Mouse (Mus musculus) lung, embryonic 15.5 days (tissue): ENCODE data around the gene Ip6k1. TPM values are rescaled to one million over a fixed set of nuclear protein-coding genes. Genes with fewer than 3 reads are reported as not detected.

Experiments
- ATAC-seq: fragments of 200-750 bp; cut with Nextera tagmentation; 2 replicates; pipeline ENCODE4 v1.8.0; 2017; ENCODE audit warnings: moderate number of reproducible peaks, borderline replicate concordance; ENCODE audit not compliant: low FRiP score, low TSS enrichment; ENCODE audit errors: extremely low read depth
- H3K27ac ChIP-seq: fragments of 300-500 bp; sonication (generic); 2 replicates; pipeline ENCODE4 v1.5.1; 2015; ENCODE audit warnings: moderate library complexity, mild to moderate bottlenecking, inconsistent platforms
- H3K27me3 ChIP-seq: fragments of 300-500 bp; sonication (generic); 2 replicates; pipeline ENCODE4 v1.6.1; 2015; ENCODE audit warnings: inconsistent platforms
- H3K36me3 ChIP-seq: fragments of 300-500 bp; sonication (generic); 2 replicates; pipeline ENCODE4 v1.6.1; 2015; ENCODE audit warnings: inconsistent platforms
- H3K4me1 ChIP-seq: fragments of 300-500 bp; sonication (generic); 2 replicates; pipeline ENCODE4 v1.6.1; 2015; ENCODE audit warnings: inconsistent platforms
- H3K4me2 ChIP-seq: fragments of 300-500 bp; sonication (generic); 2 replicates; pipeline ENCODE4 v1.6.1; 2015; ENCODE audit warnings: inconsistent platforms, mild to moderate bottlenecking, moderate library complexity
- H3K4me3 ChIP-seq: fragments of 300-500 bp; sonication (generic); 2 replicates; pipeline ENCODE4 v1.5.1; 2015; ENCODE audit warnings: mild to moderate bottlenecking, inconsistent platforms
- H3K9ac ChIP-seq: fragments of 300-500 bp; sonication (generic); 2 replicates; pipeline ENCODE4 v1.6.1; 2015; ENCODE audit warnings: inconsistent platforms
- H3K9me3 ChIP-seq: fragments of 300-500 bp; sonication (generic); 2 replicates; pipeline ENCODE4 v1.6.1; 2016; ENCODE audit warnings: inconsistent platforms
- WGBS: fragments of 180-500 bp; shearing (Covaris S2); methylation state at CpG from one replicate; pipeline ENCODE4 v1.1.7; 2015; 5-methylcytosine and 5-hydroxymethylcytosine counted together
- polyA plus RNA-seq: library from polyadenylated mRNA; unstranded; fragments of >200 nt; fragmentation: Nextera tagmentation; extraction: Ambion mirVana; gene quantifications from 2 replicates; pipeline ENCODE4 v1.2.1, GENCODE M21; 2015

Ip6k1 gene
- polyA plus RNA-seq, 1 experiment from 2014 or later, result 53.7 TPM

GRCm38 (mm10) chr9:108046582-108046981 lies 44.3 kb downstream of the Ip6k1 start:
- H3K4me2 ChIP-seq, result no peak overlapping the region
- WGBS, result 91% methylated on average over 4 of the region's 4 CpGs
- no peak overlapping the region for H3K4me3 ChIP-seq
- no peaks in the 10 kb centered on the region for H3K9me3 ChIP-seq
- H3K4me1 ChIP-seq, result peaks cover 23% of the 10 kb centered on the region
- no peak for ATAC-seq
- H3K27me3 ChIP-seq, result no peaks in the 10 kb centered on the region
- H3K9ac ChIP-seq, result no peak overlapping the region
- no peak overlapping the region for H3K27ac ChIP-seq
- peaks cover 54% of the 10 kb centered on the region for H3K36me3 ChIP-seq

- Histone ChIP-seq H3K4me1 (peaks cover 28% of the 10 kb centered on the region), H3K27ac (peak overlapping the region; percentile 62), H3K4me2 (peak overlapping the region; percentile 88), H3K36me3 (peaks cover 43% of the 10 kb centered on the region), H3K4me3 (peak overlapping the region; percentile 70), H3K27me3 (no peaks in the 10 kb centered on the region), H3K9ac (peak overlapping the region; percentile 45), H3K9me3 (no peaks in the 10 kb centered on the region)
- no peak for ATAC-seq
- 42% methylated on average over 17 of the region's 17 CpGs for WGBS
Measured at GRCm38 (mm10) chr9:108047601-108048565, 45.6 kb downstream of the Ip6k1 start.

GRCm38 (mm10) chr9:108048566-108048955 lies 46.3 kb downstream of the Ip6k1 start:
- Histone ChIP-seq H3K36me3 (peaks cover 38% of the 10 kb centered on the region), H3K9ac (peak overlapping the region; percentile 45), H3K4me3 (peak overlapping the region; percentile 70), H3K9me3 (no peaks in the 10 kb centered on the region), H3K27ac (peak overlapping the region; percentile 62), H3K4me2 (peak overlapping the region; percentile 88), H3K27me3 (no peaks in the 10 kb centered on the region), H3K4me1 (peaks cover 34% of the 10 kb centered on the region)
- peak; percentile 50 for ATAC-seq
- 2% methylated on average over 19 of the region's 19 CpGs for WGBS

- ATAC-seq, result peak; percentile 94
- Histone ChIP-seq H3K27ac (peak within 1 kb of the TSS; percentile 62), H3K9ac (peak within 1 kb of the TSS; percentile 79), H3K4me3 (peak within 1 kb of the TSS; percentile 70), H3K4me1 (peaks cover 36% of the 10 kb centered on the region), H3K27me3 (no peaks in the 10 kb centered on the region), H3K4me2 (peak within 1 kb of the TSS; percentile 88), H3K9me3 (no peaks in the 10 kb centered on the region), H3K36me3 (peaks cover 40% of the 10 kb centered on the region)
- 1% methylated on average over 36 of the region's 39 CpGs for WGBS
Measured at GRCm38 (mm10) chr9:108049016-108049455, 46.7 kb downstream of the Ip6k1 start, which contains the start of gene Gmppb. TSS of gene Gmppb (plus strand) at chr9:108049242.

GRCm38 (mm10) chr9:108049561-108050251 lies 47.4 kb downstream of the Ip6k1 start:
- ATAC-seq, result no peak; the same call in 1 of the 2 replicates
- H3K36me3 ChIP-seq, result peaks cover 40% of the 10 kb centered on the region
- 41% methylated on average over 15 of the region's 15 CpGs for WGBS

GRCm38 (mm10) chr9:108051184-108051930 lies 49.1 kb downstream of the Ip6k1 start:
- Histone ChIP-seq H3K4me1 (peaks cover 36% of the 10 kb centered on the region), H3K27me3 (no peaks in the 10 kb centered on the region), H3K9me3 (no peaks in the 10 kb centered on the region), H3K9ac (no peak overlapping the region), H3K27ac (no peak overlapping the region), H3K4me2 (no peak overlapping the region), H3K4me3 (no peak overlapping the region), H3K36me3 (peaks cover 31% of the 10 kb centered on the region)
- 93% methylated on average over 15 of the region's 15 CpGs for WGBS
- ATAC-seq, result no peak

More at GRCm38 (mm10) chr9:108049561-108050251, 47.4 kb downstream of the Ip6k1 start:
- peak overlapping the region; percentile 70 for H3K4me3 ChIP-seq
- peak overlapping the region; percentile 88 for H3K4me2 ChIP-seq
- H3K27ac ChIP-seq, result peak overlapping the region; percentile 44; the same call in 1 of the 2 replicates
- no peaks in the 10 kb centered on the region for H3K27me3 ChIP-seq
- no peaks in the 10 kb centered on the region for H3K9me3 ChIP-seq
- H3K9ac ChIP-seq, result peak overlapping the region; percentile 79
- H3K4me1 ChIP-seq, result peaks cover 36% of the 10 kb centered on the region

GRCm38 (mm10) chr9:108051931-108052220 lies 49.6 kb downstream of the Ip6k1 start:
- Histone ChIP-seq H3K36me3 (peaks cover 27% of the 10 kb centered on the region), H3K27ac (no peak overlapping the region), H3K27me3 (no peaks in the 10 kb centered on the region), H3K9ac (no peak overlapping the region), H3K4me2 (no peak overlapping the region), H3K4me1 (peaks cover 36% of the 10 kb centered on the region), H3K4me3 (no peak overlapping the region), H3K9me3 (no peaks in the 10 kb centered on the region)
- no peak for ATAC-seq
- WGBS, result 79% methylated on average over 4 of the region's 4 CpGs

GRCm38 (mm10) chr9:108052411-108052810 lies 50.1 kb downstream of the Ip6k1 start:
- H3K27ac ChIP-seq, result no peak overlapping the region
- H3K27me3 ChIP-seq, result no peaks in the 10 kb centered on the region
- no peaks in the 10 kb centered on the region for H3K9me3 ChIP-seq
- H3K9ac ChIP-seq, result no peak overlapping the region
- no peak for ATAC-seq
- WGBS, result 65% methylated on average over 7 of the region's 7 CpGs
- no peak overlapping the region for H3K4me3 ChIP-seq
- H3K36me3 ChIP-seq, result peaks cover 30% of the 10 kb centered on the region
- no peak overlapping the region for H3K4me2 ChIP-seq
- peaks cover 36% of the 10 kb centered on the region for H3K4me1 ChIP-seq

GRCm38 (mm10) chr9:108052885-108053664 lies 50.8 kb downstream of the Ip6k1 start, which contains the start of gene Amigo3:
TSS of gene Amigo3 (plus strand) at chr9:108053159.
- WGBS, result 52% methylated on average over 20 of the region's 20 CpGs
- Histone ChIP-seq H3K9ac (0 out of 2 replicates have a peak within 1 kb of the TSS, but pooled peaks have one; percentile 1), H3K4me3 (no peak within 1 kb of the TSS)

GRCm38 (mm10) chr9:108053665-108054225 lies 51.4 kb downstream of the Ip6k1 start:
- Histone ChIP-seq H3K36me3 (peaks cover 35% of the 10 kb centered on the region), H3K4me1 (peaks cover 24% of the 10 kb centered on the region), H3K9me3 (no peaks in the 10 kb centered on the region), H3K4me2 (peak overlapping the region; percentile 37; the same call in 1 of the 2 replicates), H3K4me3 (no peak overlapping the region), H3K27me3 (no peaks in the 10 kb centered on the region), H3K9ac (no peak overlapping the region), H3K27ac (peak overlapping the region; percentile 5; the same call in 1 of the 2 replicates)
- WGBS, result 82% methylated on average over 15 of the region's 15 CpGs
- ATAC-seq, result no peak

More at GRCm38 (mm10) chr9:108052885-108053664, 50.8 kb downstream of the Ip6k1 start, which contains the start of gene Amigo3:
- Histone ChIP-seq H3K4me2 (peak within 1 kb of the TSS; percentile 37), H3K27me3 (no peaks in the 10 kb centered on the region), H3K4me1 (peaks cover 30% of the 10 kb centered on the region), H3K27ac (peak within 1 kb of the TSS; percentile 5; the same call in 1 of the 2 replicates), H3K9me3 (no peaks in the 10 kb centered on the region), H3K36me3 (peaks cover 32% of the 10 kb centered on the region)
- peak; percentile 60 for ATAC-seq
